19 mouse cellular contexts compared by ENCODE assay signal in the genomic region with DNA sequence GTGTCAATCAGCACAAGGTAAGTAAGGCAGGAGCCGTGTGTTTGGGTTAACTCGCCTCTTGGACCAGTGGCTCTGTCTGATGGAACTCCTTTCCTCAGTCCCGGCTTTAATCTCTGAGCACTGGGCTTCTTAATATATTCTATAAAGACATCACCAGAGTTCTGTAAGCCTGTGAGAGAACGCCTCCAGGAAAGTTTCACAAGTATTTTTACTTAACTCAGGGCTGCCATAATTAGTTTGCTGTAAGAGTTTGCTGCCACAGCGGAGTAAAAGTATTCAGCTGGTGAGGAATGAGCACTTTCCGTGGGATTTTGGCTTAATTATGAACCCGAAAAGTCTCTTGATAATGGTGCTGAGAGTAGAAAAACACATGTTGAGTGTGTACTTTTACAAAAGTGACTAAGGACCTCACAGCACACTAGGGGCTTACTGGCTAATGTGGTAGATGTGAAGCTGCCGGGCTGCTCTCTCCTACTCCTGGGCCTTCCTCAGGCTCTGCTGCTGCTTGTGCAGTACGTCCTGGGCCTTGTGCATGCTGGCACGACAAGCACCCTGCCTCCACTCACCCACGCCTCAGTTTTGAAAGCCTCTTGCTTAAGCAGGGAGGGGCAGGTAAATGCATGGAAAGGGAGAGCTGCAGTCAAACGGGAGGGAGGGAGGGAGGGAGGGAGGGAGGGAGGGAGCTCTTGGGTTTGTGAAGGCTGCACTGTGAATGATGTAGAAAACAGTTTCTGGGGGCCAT. TPM values are rescaled to one million over a fixed set of nuclear protein-coding genes. Genes with fewer than 3 reads are reported as not detected.
DNase-seq lines count a peak whose midpoint lies in the region; ATAC-seq lines count a peak whose summit lies in the region.
"Had no signal": no experiment of that assay in that cellular context is flagged by ENCODE, and none has a peak within 500 bp of the region (broad histone marks: within the 10 kb centered on the region; RNA-seq: fewer than 3 reads in every experiment).

No protein-coding gene starts in this region.

- intact Hi-C loops in left cerebral cortex, postnatal 14 days (cut with DNase I), result no loop called here

- ATAC-seq in frontal cortex, adult (ENCODE audit: low TSS enrichment), result peak; percentile 86
- ATAC-seq: forebrain, embryonic 14.5 days; forebrain, postnatal 0 days; Patski had no signal

- DNase-seq in frontal cortex, postnatal 25 days (ENCODE audit: low spot score in 2 of 2), result no peak
- DNase-seq in left cerebral cortex, postnatal 14 days (ENCODE audit: low spot score in 2 of 2), result peak; percentile 21 to 40
- DNase-seq in left cerebral cortex, adult 9 months (ENCODE audit: low spot score in 2 of 2), result no peak
- DNase-seq in fat pad, adult 2 months (ENCODE audit: extremely low read depth, low read depth, low spot score), result peak; percentile 63
- DNase-seq in cerebellum, postnatal 36 days, result no peak
- DNase-seq in thymus, adult 18-20 months, result no peak
- DNase-seq: adrenal gland, adult 2 months; adrenal gland, postnatal 14 days; cerebellum, adult 11-12 months; cerebellum, adult 8-10 months; forebrain, postnatal 0 days; gastrocnemius, postnatal 10 days; gastrocnemius, postnatal 36 days; heart, adult 11 months had no signal

RNA-seq across cellular contexts. Expression of gene Wdr48, which starts 7.9 kb away (rescaled TPM):
- total RNA-seq in left cerebral cortex, postnatal 14 days (2021), result 10 to 100 TPM; 75.3 to 79.6 TPM

RNA-seq across cellular contexts. Expression of gene Gorasp1, which starts 34.8 kb away (rescaled TPM):
- 10 to 100 TPM; 31.3 to 33.7 TPM for total RNA-seq in left cerebral cortex, postnatal 14 days (2021)

RNA-seq across cellular contexts. Expression of gene Ttc21a, which starts 34.8 kb away (rescaled TPM):
- under 1 TPM; 0.55 TPM for total RNA-seq in left cerebral cortex, postnatal 14 days (2021)
- total RNA-seq: gastrocnemius, adult 18-20 months; gastrocnemius, postnatal 36 days; heart, postnatal 25 days had no signal

Comparison
In these comparisons a context has a peak if more than half of its experiments do, and no peak if none do; other contexts are left out.
1. DNase-seq: peak in left cerebral cortex, postnatal 14 days (2 of 2) and fat pad, adult 2 months (single experiment); none in frontal cortex, postnatal 25 days (0 of 2), left cerebral cortex, adult 9 months (0 of 2), cerebellum, postnatal 36 days (0 of 2) and thymus, adult 18-20 months (0 of 2).